Mouse (Mus musculus) lung, adult 2 months (tissue): ENCODE results near the gene Tsks. TPM values are rescaled to one million over a fixed set of nuclear protein-coding genes. Genes with fewer than 3 reads are reported as not detected.

ENCODE experiments used
- DNase-seq: peaks from one replicate; pipeline ENCODE4 v3.0.0; 2022
- H3K4me1 ChIP-seq: fragments of 200-500 bp; 2 replicates; pipeline ENCODE4 v1.6.1; 2011; ENCODE audit warnings: low read length; ENCODE audit not compliant: control insufficient read depth, insufficient read depth
- H3K4me3 ChIP-seq: fragments of 200-500 bp; replicated peaks from 2 replicates; pipeline ENCODE3; 2011; ENCODE audit warnings: low read depth, mild to moderate bottlenecking, control low read depth, low read length; ENCODE audit errors: extremely low read depth
- CTCF ChIP-seq: fragments of 200-500 bp; IDR thresholded peaks from 2 replicates; pipeline ENCODE4 v1.5.1; 2011; ENCODE audit warnings: mild to moderate bottlenecking, low read length, control low read depth; ENCODE audit not compliant: insufficient read depth
- POLR2A ChIP-seq: fragments of 200-500 bp; IDR thresholded peaks from 2 replicates; pipeline ENCODE4 v1.6.1; 2011; ENCODE audit warnings: low read depth, mild to moderate bottlenecking, control low read depth, low read length, borderline replicate concordance; ENCODE audit errors: extremely low read depth
- WGBS: fragments of 180-500 bp; shearing (Covaris S2); methylation state at CpG from one replicate; pipeline ENCODE4 v1.1.7; 2018; 5-methylcytosine and 5-hydroxymethylcytosine counted together
- polyA plus RNA-seq: library from polyadenylated mRNA; depleted of rRNA; stranded (reverse); fragments of >200 nt; gene quantifications from 2 replicates; pipeline ENCODE4 v1.2.3, GENCODE M21; 2012; rRNA removed

Gene Tsks
- polyA plus RNA-seq, 1 experiment = not detected

GRCm38 (mm10) chr7:45000539-45001114 lies 57.6 kb downstream of the Tsks start:
- WGBS = 73% methylated on average over 21 of the region's 21 CpGs
- peaks cover 10% of the 10 kb centered on the region; the same call in 1 of the 2 replicates for H3K4me1 ChIP-seq
- DNase-seq = no peak
- H3K4me3 ChIP-seq = no peak overlapping the region
- TF ChIP-seq CTCF = no peak
- TF ChIP-seq POLR2A = no peak

GRCm38 (mm10) chr7:45002440-45002839 lies 59.4 kb downstream of the Tsks start:
- DNase-seq = no peak
- H3K4me3 ChIP-seq = no peak overlapping the region
- WGBS = 72% methylated on average over 7 of the region's 7 CpGs
- TF ChIP-seq CTCF (no peak), POLR2A (no peak)
- H3K4me1 ChIP-seq = peaks cover 8% of the 10 kb centered on the region; the same call in 1 of the 2 replicates

GRCm38 (mm10) chr7:45004546-45004945 lies 61.5 kb downstream of the Tsks start:
- Histone ChIP-seq H3K4me1 (peaks cover 4% of the 10 kb centered on the region; the same call in 1 of the 2 replicates), H3K4me3 (no peak overlapping the region)
- WGBS = 42% methylated on average over 3 of the region's 3 CpGs
- TF ChIP-seq CTCF (no peak), POLR2A (no peak)
- no peak for DNase-seq

- WGBS = 76% methylated on average over 6 of the region's 6 CpGs
These were observed 62.5 kb downstream of the Tsks start for GRCm38 (mm10) chr7:45005321-45005992.

GRCm38 (mm10) chr7:45006503-45006902 lies 63.5 kb downstream of the Tsks start:
- Histone ChIP-seq H3K4me3 (no peak overlapping the region), H3K4me1 (no peaks in the 10 kb centered on the region)
- no peak for DNase-seq
- no peak for TF ChIP-seq CTCF
- no peak for TF ChIP-seq POLR2A
- 92% methylated on average over 12 of the region's 12 CpGs for WGBS

More at GRCm38 (mm10) chr7:45005321-45005992, 62.5 kb downstream of the Tsks start:
- TF ChIP-seq CTCF = no peak
- Histone ChIP-seq H3K4me1 (no peaks in the 10 kb centered on the region), H3K4me3 (no peak overlapping the region)
- no peak for DNase-seq

GRCm38 (mm10) chr7:45007141-45007540 lies 64.1 kb downstream of the Tsks start:
- TF ChIP-seq CTCF (no peak), POLR2A (no peak)
- H3K4me3 ChIP-seq = no peak overlapping the region
- no peak for DNase-seq

More at GRCm38 (mm10) chr7:45007141-45007540, 64.1 kb downstream of the Tsks start:
- H3K4me1 ChIP-seq = no peaks in the 10 kb centered on the region
- WGBS = 95% methylated on average over 29 of the region's 29 CpGs

Other genes starting within 250 kb of the Tsks start
- not detected in 2 replicates for gene Izumo2, start 234.5 kb upstream of the Tsks start, polyA plus RNA-seq
- gene Vrk3, start 194.8 kb upstream of the Tsks start, polyA plus RNA-seq = 42.0 and 51.9 TPM in 2 replicates
- gene Zfp473, start 192.2 kb upstream of the Tsks start, polyA plus RNA-seq = 0.15 and 0.18 TPM in 2 replicates
- 42.9 and 44.1 TPM in 2 replicates for gene Nup62, start 127.1 kb upstream of the Tsks start, polyA plus RNA-seq
- 6.5 and 7.6 TPM in 2 replicates for gene Il4i1, start 126.8 kb upstream of the Tsks start, polyA plus RNA-seq
- gene Atf5, start 126.5 kb upstream of the Tsks start, polyA plus RNA-seq = 191 and 231 TPM in 2 replicates
- 96.6 and 130 TPM in 2 replicates for gene Akt1s1, start 94.2 kb upstream of the Tsks start, polyA plus RNA-seq
- 95.7 and 114 TPM in 2 replicates for gene Tbc1d17, start 94.1 kb upstream of the Tsks start, polyA plus RNA-seq
- 57.2 and 62.0 TPM in 2 replicates for gene Pnkp, start 86.1 kb upstream of the Tsks start, polyA plus RNA-seq
- 274 and 280 TPM in 2 replicates for gene Ptov1, start 73.4 kb upstream of the Tsks start, polyA plus RNA-seq
- 133 and 233 TPM in 2 replicates for gene Med25, start 50.5 kb upstream of the Tsks start, polyA plus RNA-seq
- 77.8 and 82.1 TPM in 2 replicates for gene Fuz, start 47.1 kb upstream of the Tsks start, polyA plus RNA-seq
- gene Ap2a1, start 13.7 kb upstream of the Tsks start, polyA plus RNA-seq = 94.8 and 101 TPM in 2 replicates
- 20.7 and 21.0 TPM in 2 replicates for gene Cpt1c, start 31.6 kb downstream of the Tsks start, polyA plus RNA-seq
- 71.0 and 97.7 TPM in 2 replicates for gene Prmt1, start 43.4 kb downstream of the Tsks start, polyA plus RNA-seq
- 125 and 130 TPM in 2 replicates for gene Irf3, start 54.4 kb downstream of the Tsks start, polyA plus RNA-seq
- gene Bcl2l12, start 55.5 kb downstream of the Tsks start, polyA plus RNA-seq = 37.1 and 38.3 TPM in 2 replicates
- 76.2 and 76.8 TPM in 2 replicates for gene Scaf1, start 73.2 kb downstream of the Tsks start, polyA plus RNA-seq
- gene Rras, start 74.8 kb downstream of the Tsks start, polyA plus RNA-seq = 233 and 237 TPM in 2 replicates
- gene Prr12, start 109.7 kb downstream of the Tsks start, polyA plus RNA-seq = 11.1 and 15.9 TPM in 2 replicates
- gene Nosip, start 119.2 kb downstream of the Tsks start, polyA plus RNA-seq = 86.5 and 102 TPM in 2 replicates
- 82.5 and 90.6 TPM in 2 replicates for gene Prrg2, start 119.5 kb downstream of the Tsks start, polyA plus RNA-seq
- gene Rcn3, start 149.0 kb downstream of the Tsks start, polyA plus RNA-seq = 172 and 174 TPM in 2 replicates
- gene Fcgrt, start 160.6 kb downstream of the Tsks start, polyA plus RNA-seq = 112 and 120 TPM in 2 replicates
- gene Rps11, start 181.2 kb downstream of the Tsks start, polyA plus RNA-seq = 125 and 221 TPM in 2 replicates
- 1,255 and 1,630 TPM in 2 replicates for gene Rpl13a, start 185.6 kb downstream of the Tsks start, polyA plus RNA-seq
- gene Gm45713, start 193.0 kb downstream of the Tsks start, polyA plus RNA-seq = 3.1 TPM in 2 replicates
- gene Flt3l, start 193.2 kb downstream of the Tsks start, polyA plus RNA-seq = 151 and 195 TPM in 2 replicates
- gene Pih1d1, start 211.1 kb downstream of the Tsks start, polyA plus RNA-seq = 46.9 and 50.1 TPM in 2 replicates
- 48.6 and 58.5 TPM in 2 replicates for gene Aldh16a1, start 211.4 kb downstream of the Tsks start, polyA plus RNA-seq
- 2.4 and 2.7 TPM in 2 replicates for gene Slc17a7, start 220.7 kb downstream of the Tsks start, polyA plus RNA-seq
- gene Gfy, start 236.4 kb downstream of the Tsks start, polyA plus RNA-seq = 0.44 and 0.53 TPM in 2 replicates
- gene Pth2, start 237.8 kb downstream of the Tsks start, polyA plus RNA-seq = not detected in 2 replicates